Mouse (Mus musculus): ENCODE data around the gene Meis2. TPM values are rescaled to one million over a fixed set of nuclear protein-coding genes. Genes with fewer than 3 reads are reported as not detected.
A peak's percentile ranks its signal among the peaks of the same experiment; 100 is the strongest.

The Meis2 gene
- total RNA-seq, 1 experiment: 12.4 TPM

- Histone ChIP-seq H3K4me3 (ENCODE audit: insufficient read depth in 1 of 2, low read depth in 1 of 2, low read length in 2 of 2, poor library complexity in 1 of 2, severe bottlenecking in 1 of 2) (peak overlapping the region; percentile 0 to 28; a peak in 1 of 4 replicates), H3K9ac (ENCODE audit: insufficient read depth, low read depth, low read length, poor library complexity, severe bottlenecking) (no peak overlapping the region), H3K4me1 (ENCODE audit: control insufficient read depth in 2 of 2, insufficient read depth in 2 of 2, low read length in 2 of 2, poor library complexity in 1 of 2) (peaks cover 0 to 7% of the 10 kb centered on the region in 2 experiments; a peak in 2 of 4 replicates), H3K9me3 (ENCODE audit: control insufficient read depth, insufficient read depth, low read depth, low read length) (no peaks in the 10 kb centered on the region), H3K27ac (ENCODE audit: insufficient read depth, low read depth, low read length, poor library complexity, severe bottlenecking) (no peak overlapping the region), H3K36me3 (ENCODE audit: control insufficient read depth, insufficient read depth, low read length, poor library complexity, severe bottlenecking) (no peaks in the 10 kb centered on the region)
- no peak for TF ChIP-seq CHD2 (IDR thresholded peaks at IDR 0.05; ENCODE audit: low read depth, low read length)
- TF ChIP-seq ZNF384 (IDR thresholded peaks at IDR 0.05; ENCODE audit: low read depth, low read length): no peak
- no peak for TF ChIP-seq HCFC1 (IDR thresholded peaks at IDR 0.05; ENCODE audit: borderline replicate concordance, insufficient read depth, low read length)
- TF ChIP-seq MAFK (IDR thresholded peaks at IDR 0.05; ENCODE audit: insufficient read depth, low read depth, low read length): no peak
- TF ChIP-seq ZC3H11A (IDR thresholded peaks at IDR 0.05; ENCODE audit: borderline replicate concordance, low read depth, low read length): no peak
- in situ Hi-C loops (cut with MboI; ENCODE audit: low sequenced_read_pairs in 2 of 2, unreplicated experiment in 2 of 2): loop anchor here (5.0 to 25.0 kb wide), 4 partner anchors 204 to 493 kb away; partner anchors contain the start of gene BC052040 (in 1 of the 2)
- no peak for DNase-seq (ENCODE audit: low read depth, low spot score)
These were observed 4.1 kb downstream of the Meis2 start for GRCm38 (mm10) chr2:116061401-116062021.

- peak overlapping the region; percentile 28 to 32; a peak in 3 of 4 replicates for H3K4me3 ChIP-seq (ENCODE audit: insufficient read depth in 1 of 2, low read depth in 1 of 2, low read length in 2 of 2, poor library complexity in 1 of 2, severe bottlenecking in 1 of 2)
- DNase-seq (ENCODE audit: low read depth, low spot score): no peak
- in situ Hi-C loops (cut with MboI; ENCODE audit: low sequenced_read_pairs in 2 of 2, unreplicated experiment in 2 of 2): loop anchor here (5.0 to 25.0 kb wide), 4 partner anchors 204 to 494 kb away; partner anchors contain the start of gene BC052040 (in 1 of the 2)
- no peak overlapping the region for H3K27ac ChIP-seq (ENCODE audit: insufficient read depth, low read depth, low read length, poor library complexity, severe bottlenecking)
- no peaks in the 10 kb centered on the region for H3K36me3 ChIP-seq (ENCODE audit: control insufficient read depth, insufficient read depth, low read length, poor library complexity, severe bottlenecking)
- peaks cover 0 to 7% of the 10 kb centered on the region in 2 experiments; a peak in 2 of 4 replicates for H3K4me1 ChIP-seq (ENCODE audit: control insufficient read depth in 2 of 2, insufficient read depth in 2 of 2, low read length in 2 of 2, poor library complexity in 1 of 2)
- no peaks in the 10 kb centered on the region for H3K9me3 ChIP-seq (ENCODE audit: control insufficient read depth, insufficient read depth, low read depth, low read length)
- no peak for TF ChIP-seq ZNF384 (IDR thresholded peaks at IDR 0.05; ENCODE audit: low read depth, low read length)
- TF ChIP-seq ZC3H11A (IDR thresholded peaks at IDR 0.05; ENCODE audit: borderline replicate concordance, low read depth, low read length): no peak
- no peak for TF ChIP-seq CHD2 (IDR thresholded peaks at IDR 0.05; ENCODE audit: low read depth, low read length)
- TF ChIP-seq HCFC1 (IDR thresholded peaks at IDR 0.05; ENCODE audit: borderline replicate concordance, insufficient read depth, low read length): no peak
- TF ChIP-seq MAFK (IDR thresholded peaks at IDR 0.05; ENCODE audit: insufficient read depth, low read depth, low read length): no peak
- 0 out of 2 replicates have a peak overlapping the region, but pooled peaks have one; percentile 18 for H3K9ac ChIP-seq (ENCODE audit: insufficient read depth, low read depth, low read length, poor library complexity, severe bottlenecking)
These were observed 4.8 kb downstream of the Meis2 start for GRCm38 (mm10) chr2:116060701-116061400.

GRCm38 (mm10) chr2:116060210-116060609, 5.4 kb downstream of the Meis2 start:
- H3K9me3 ChIP-seq (ENCODE audit: control insufficient read depth, insufficient read depth, low read depth, low read length): no peaks in the 10 kb centered on the region
- no peaks in the 10 kb centered on the region for H3K36me3 ChIP-seq (ENCODE audit: control insufficient read depth, insufficient read depth, low read length, poor library complexity, severe bottlenecking)
- in situ Hi-C loops (cut with MboI; ENCODE audit: low sequenced_read_pairs in 2 of 2, unreplicated experiment in 2 of 2): loop anchor here (5.0 to 25.0 kb wide), 4 partner anchors 203 to 495 kb away; partner anchors contain the start of gene BC052040 (in 1 of the 2)
- H3K27ac ChIP-seq (ENCODE audit: insufficient read depth, low read depth, low read length, poor library complexity, severe bottlenecking): no peak overlapping the region
- peak; percentile 68 for DNase-seq (ENCODE audit: low read depth, low spot score)
- H3K9ac ChIP-seq (ENCODE audit: insufficient read depth, low read depth, low read length, poor library complexity, severe bottlenecking): 0 out of 2 replicates have a peak overlapping the region, but pooled peaks have one; percentile 18
- H3K4me1 ChIP-seq (ENCODE audit: control insufficient read depth in 2 of 2, insufficient read depth in 2 of 2, low read length in 2 of 2, poor library complexity in 1 of 2): peaks cover 0 to 7% of the 10 kb centered on the region in 2 experiments; a peak in 2 of 4 replicates
- TF ChIP-seq HCFC1 (IDR thresholded peaks at IDR 0.05; ENCODE audit: borderline replicate concordance, insufficient read depth, low read length): no peak
- no peak for TF ChIP-seq CHD2 (IDR thresholded peaks at IDR 0.05; ENCODE audit: low read depth, low read length)
- TF ChIP-seq ZC3H11A (IDR thresholded peaks at IDR 0.05; ENCODE audit: borderline replicate concordance, low read depth, low read length): no peak
- no peak for TF ChIP-seq MAFK (IDR thresholded peaks at IDR 0.05; ENCODE audit: insufficient read depth, low read depth, low read length)
- no peak for TF ChIP-seq ZNF384 (IDR thresholded peaks at IDR 0.05; ENCODE audit: low read depth, low read length)
- H3K4me3 ChIP-seq (ENCODE audit: insufficient read depth in 1 of 2, low read depth in 1 of 2, low read length in 2 of 2, poor library complexity in 1 of 2, severe bottlenecking in 1 of 2): peak overlapping the region; percentile 28 to 32; a peak in 3 of 4 replicates

GRCm38 (mm10) chr2:116059661-116060060, 6.0 kb downstream of the Meis2 start:
- Histone ChIP-seq H3K36me3 (ENCODE audit: control insufficient read depth, insufficient read depth, low read length, poor library complexity, severe bottlenecking) (no peaks in the 10 kb centered on the region), H3K9ac (ENCODE audit: insufficient read depth, low read depth, low read length, poor library complexity, severe bottlenecking) (no peak overlapping the region), H3K27ac (ENCODE audit: insufficient read depth, low read depth, low read length, poor library complexity, severe bottlenecking) (no peak overlapping the region), H3K4me1 (ENCODE audit: control insufficient read depth in 2 of 2, insufficient read depth in 2 of 2, low read length in 2 of 2, poor library complexity in 1 of 2) (peaks cover 0 to 7% of the 10 kb centered on the region in 2 experiments; a peak in 2 of 4 replicates), H3K4me3 (ENCODE audit: insufficient read depth in 1 of 2, low read depth in 1 of 2, low read length in 2 of 2, poor library complexity in 1 of 2, severe bottlenecking in 1 of 2) (no peak overlapping the region), H3K9me3 (ENCODE audit: control insufficient read depth, insufficient read depth, low read depth, low read length) (no peaks in the 10 kb centered on the region)
- DNase-seq (ENCODE audit: low read depth, low spot score): no peak
- TF ChIP-seq ZC3H11A (IDR thresholded peaks at IDR 0.05; ENCODE audit: borderline replicate concordance, low read depth, low read length): no peak
- no peak for TF ChIP-seq MAFK (IDR thresholded peaks at IDR 0.05; ENCODE audit: insufficient read depth, low read depth, low read length)
- no peak for TF ChIP-seq HCFC1 (IDR thresholded peaks at IDR 0.05; ENCODE audit: borderline replicate concordance, insufficient read depth, low read length)
- TF ChIP-seq ZNF384 (IDR thresholded peaks at IDR 0.05; ENCODE audit: low read depth, low read length): no peak
- no peak for TF ChIP-seq CHD2 (IDR thresholded peaks at IDR 0.05; ENCODE audit: low read depth, low read length)
- in situ Hi-C loops (cut with MboI; ENCODE audit: low sequenced_read_pairs in 2 of 2, unreplicated experiment in 2 of 2): loop anchor here (5.0 to 25.0 kb wide), 4 partner anchors 202 to 495 kb away; partner anchors contain the start of gene BC052040 (in 1 of the 2)

Data from ES-E14 (cell line).